Mouse (Mus musculus): ENCODE data around the gene Ripply3.

GRCm38 (mm10) chr16:94383277-94383676 lies 55.1 kb downstream of the Ripply3 start:
- TF ChIP-seq CTCF (IDR thresholded peaks at IDR 0.05; ENCODE audit: insufficient read depth, low read depth, low read length) (no peak), POLR2A (IDR thresholded peaks at IDR 0.05; ENCODE audit: insufficient read depth, low read depth, low read length) (no peak)
